Mouse (Mus musculus) bone marrow, adult 2 months (tissue): ENCODE data around the gene Abracl. TPM values are rescaled to one million over a fixed set of nuclear protein-coding genes. Genes with fewer than 3 reads are reported as not detected.

Source experiments
- H3K27ac ChIP-seq: fragments of 200-500 bp; 2 replicates; pipeline ENCODE4 v1.5.1; 2012; ENCODE audit warnings: low read depth, mild to moderate bottlenecking, control low read depth, inconsistent platforms, low read length; ENCODE audit not compliant: control insufficient read depth, poor library complexity, insufficient read depth
- H3K4me1 ChIP-seq: fragments of 200-500 bp; 2 replicates; pipeline ENCODE4 v1.6.1; 2011; ENCODE audit warnings: low read length; ENCODE audit not compliant: control insufficient read depth, insufficient read depth
- H3K4me3 ChIP-seq: fragments of 200-500 bp; replicated peaks from 2 replicates; pipeline ENCODE3; 2011; ENCODE audit warnings: mild to moderate bottlenecking, low read depth, low read length, control low read depth; ENCODE audit not compliant: control insufficient read depth
- CTCF ChIP-seq: fragments of 200-500 bp; IDR thresholded peaks from 2 replicates; pipeline ENCODE4 v1.5.1; 2011; ENCODE audit warnings: low read length, control low read depth; ENCODE audit not compliant: control insufficient read depth, insufficient read depth
- POLR2A ChIP-seq: fragments of 200-500 bp; IDR thresholded peaks from 2 replicates; pipeline ENCODE4 v1.6.1; 2011; ENCODE audit warnings: low read depth, mild to moderate bottlenecking, control low read depth, low read length, borderline replicate concordance; ENCODE audit not compliant: control insufficient read depth
- WGBS: fragments of 180-500 bp; shearing (Covaris S2); methylation state at CpG from one replicate; pipeline ENCODE4 v1.1.7; 2018; 5-methylcytosine and 5-hydroxymethylcytosine counted together
- polyA plus RNA-seq: library from polyadenylated mRNA; stranded (reverse); fragments of >200 nt; gene quantifications from 2 replicates; pipeline ENCODE4 v1.2.4, GENCODE M21; 2011; ENCODE audit warnings: low replicate concordance; ENCODE audit not compliant: missing spikeins, insufficient read depth, insufficient read length

The Abracl gene
- polyA plus RNA-seq, 1 experiment = 129 TPM

- H3K27ac ChIP-seq = no peak overlapping the region
- no peak overlapping the region for H3K4me3 ChIP-seq
- TF ChIP-seq CTCF (no peak), POLR2A (no peak)
- 74% methylated on average over 7 of the region's 7 CpGs for WGBS
- peaks cover under 1% of the 10 kb centered on the region; the same call in 1 of the 2 replicates for H3K4me1 ChIP-seq
These were observed 41.6 kb upstream of the Abracl start for GRCm38 (mm10) chr10:18064606-18065228.

- no peak for TF ChIP-seq CTCF
- 70% methylated on average over 4 of the region's 4 CpGs for WGBS
- H3K4me1 ChIP-seq = peaks cover 2% of the 10 kb centered on the region; the same call in 1 of the 2 replicates
- no peak overlapping the region for H3K4me3 ChIP-seq
- no peak overlapping the region for H3K27ac ChIP-seq
These were observed 38.4 kb upstream of the Abracl start for GRCm38 (mm10) chr10:18061533-18061932.

GRCm38 (mm10) chr10:18060778-18061177 lies 37.7 kb upstream of the Abracl start:
- TF ChIP-seq POLR2A = no peak
- no peak for TF ChIP-seq CTCF
- Histone ChIP-seq H3K4me1 (peaks cover 2% of the 10 kb centered on the region; the same call in 1 of the 2 replicates), H3K27ac (no peak overlapping the region), H3K4me3 (no peak overlapping the region)
- 64% methylated on average over 2 of the region's 2 CpGs for WGBS

- H3K27ac ChIP-seq = no peak overlapping the region
- TF ChIP-seq CTCF (no peak), POLR2A (no peak)
- no peak overlapping the region for H3K4me3 ChIP-seq
- peaks cover 2% of the 10 kb centered on the region; the same call in 1 of the 2 replicates for H3K4me1 ChIP-seq
- 39% methylated on average over 13 of the region's 13 CpGs for WGBS
These were observed 36.7 kb upstream of the Abracl start for GRCm38 (mm10) chr10:18059807-18060206.

- Histone ChIP-seq H3K4me3 (no peak overlapping the region), H3K4me1 (peaks cover 2% of the 10 kb centered on the region; the same call in 1 of the 2 replicates), H3K27ac (no peak overlapping the region)
- WGBS = 82% methylated on average over 9 of the region's 9 CpGs
- TF ChIP-seq POLR2A (no peak), CTCF (no peak)
These were observed 35.7 kb upstream of the Abracl start for GRCm38 (mm10) chr10:18058681-18059338.

- Histone ChIP-seq H3K4me1 (peaks cover 2% of the 10 kb centered on the region; the same call in 1 of the 2 replicates), H3K4me3 (peak overlapping the region; percentile 99), H3K27ac (no peak overlapping the region)
- TF ChIP-seq POLR2A (no peak), CTCF (no peak)
- 1% methylated on average over 8 of the region's 8 CpGs for WGBS
These were observed 33.3 kb upstream of the Abracl start for GRCm38 (mm10) chr10:18056391-18056745.

GRCm38 (mm10) chr10:18055696-18056390 lies 32.8 kb upstream of the Abracl start, which contains the start of gene Reps1:
TSS of gene Reps1 (plus strand) at chr10:18055861.
- H3K4me1 ChIP-seq = peaks cover 2% of the 10 kb centered on the region; the same call in 1 of the 2 replicates
- 2% methylated on average over 80 of the region's 90 CpGs for WGBS
- TF ChIP-seq POLR2A = no peak
- no peak for TF ChIP-seq CTCF
- H3K4me3 ChIP-seq = peak within 1 kb of the TSS; percentile 99
- peak within 1 kb of the TSS; percentile 90 for H3K27ac ChIP-seq

- WGBS = 1% methylated on average over 61 of the region's 61 CpGs
- TF ChIP-seq POLR2A = peak; percentile 46; the same call in 1 of the 2 replicates
- TF ChIP-seq CTCF = peak; percentile 67
- H3K4me3 ChIP-seq = peak overlapping the region; percentile 99
- peak overlapping the region; percentile 90 for H3K27ac ChIP-seq
- peaks cover 2% of the 10 kb centered on the region; the same call in 1 of the 2 replicates for H3K4me1 ChIP-seq
These were observed 32.1 kb upstream of the Abracl start for GRCm38 (mm10) chr10:18055009-18055695.
